Mouse (Mus musculus) midbrain, embryonic 11.5 days (tissue): ENCODE measurements around the gene Slc31a2. TPM values are rescaled to one million over a fixed set of nuclear protein-coding genes. Genes with fewer than 3 reads are reported as not detected.

Experiments used
- ATAC-seq: fragments of 200-750 bp; cut with Nextera tagmentation; 2 replicates; pipeline ENCODE4 v1.8.0; 2017; ENCODE audit warnings: moderate TSS enrichment, moderate library complexity; ENCODE audit not compliant: low FRiP score
- DNase-seq: peaks from one replicate; pipeline ENCODE4 v3.0.0; 2015; ENCODE audit warnings: low spot score; ENCODE audit errors: missing footprints
- H3K27ac ChIP-seq: fragments of 300-500 bp; sonication (generic); 2 replicates; pipeline ENCODE4 v1.5.1; 2014; ENCODE audit warnings: low read depth, low read length
- H3K27me3 ChIP-seq: fragments of 300-500 bp; sonication (generic); 2 replicates; pipeline ENCODE4 v1.6.1; 2014; ENCODE audit warnings: mild to moderate bottlenecking, low read length, moderate library complexity, mixed read lengths; ENCODE audit not compliant: control insufficient read depth, insufficient read depth
- H3K36me3 ChIP-seq: fragments of 300-500 bp; sonication (generic); 2 replicates; pipeline ENCODE4 v1.6.1; 2014; ENCODE audit warnings: mild to moderate bottlenecking, low read length, moderate library complexity, mixed read lengths; ENCODE audit not compliant: control insufficient read depth, insufficient read depth
- H3K4me1 ChIP-seq: fragments of 300-500 bp; sonication (generic); 2 replicates; pipeline ENCODE4 v1.6.1; 2014; ENCODE audit warnings: low read length; ENCODE audit not compliant: control insufficient read depth, insufficient read depth
- H3K4me2 ChIP-seq: fragments of 300-500 bp; sonication (generic); 2 replicates; pipeline ENCODE4 v1.6.1; 2014; ENCODE audit warnings: mild to moderate bottlenecking, moderate library complexity
- H3K4me3 ChIP-seq: fragments of 300-500 bp; sonication (generic); 2 replicates; pipeline ENCODE4 v1.5.1; 2014; ENCODE audit warnings: low read depth, low read length
- H3K9ac ChIP-seq: fragments of 300-500 bp; sonication (generic); 2 replicates; pipeline ENCODE4 v1.6.1; 2014; ENCODE audit warnings: low read length
- H3K9me3 ChIP-seq: fragments of 300-500 bp; sonication (generic); 2 replicates; pipeline ENCODE4 v1.6.1; 2016; ENCODE audit warnings: low read length; ENCODE audit not compliant: control insufficient read depth
- WGBS: fragments of 180-500 bp; shearing (Covaris S2); extraction: QIAGEN DNeasy Blood & Tissue Kit; methylation state at CpG from one replicate; pipeline ENCODE4 v1.1.7; 2014; 5-methylcytosine and 5-hydroxymethylcytosine counted together
- polyA plus RNA-seq: library from polyadenylated mRNA; unstranded; fragments of >200 nt; fragmentation: Nextera tagmentation; extraction: Ambion mirVana; gene quantifications from 2 replicates; pipeline ENCODE4 v1.2.1, GENCODE M21; 2014

Slc31a2 gene
- polyA plus RNA-seq, 1 experiment from 2014 or later, result 9.1 TPM

- no peak overlapping the region for H3K4me2 ChIP-seq
- no peak overlapping the region for H3K27ac ChIP-seq
- ATAC-seq (no peak), DNase-seq (no peak)
- no peak overlapping the region for H3K9ac ChIP-seq
- 91% methylated on average over 2 of the region's 2 CpGs for WGBS
- no peak overlapping the region for H3K4me3 ChIP-seq
- H3K27me3 ChIP-seq, result no peaks in the 10 kb centered on the region
- no peaks in the 10 kb centered on the region for H3K9me3 ChIP-seq
- H3K4me1 ChIP-seq, result no peaks in the 10 kb centered on the region
- H3K36me3 ChIP-seq, result no peaks in the 10 kb centered on the region; the same call in 1 of the 2 replicates
Observed at GRCm38 (mm10) chr4:62316456-62316855, 54.1 kb downstream of the Slc31a2 start.

- 84% methylated on average over 1 of the region's 1 CpGs for WGBS
- H3K9me3 ChIP-seq, result no peaks in the 10 kb centered on the region
- ATAC-seq (no peak), DNase-seq (no peak)
- no peak overlapping the region for H3K4me2 ChIP-seq
- no peaks in the 10 kb centered on the region for H3K4me1 ChIP-seq
- no peak overlapping the region for H3K4me3 ChIP-seq
- no peaks in the 10 kb centered on the region for H3K27me3 ChIP-seq
- H3K9ac ChIP-seq, result no peak overlapping the region
- no peak overlapping the region for H3K27ac ChIP-seq
- 0 out of 2 replicates have a peak, but pooled peaks cover 3% of the 10 kb centered on the region for H3K36me3 ChIP-seq
Observed at GRCm38 (mm10) chr4:62318294-62318693, 55.9 kb downstream of the Slc31a2 start.

- peaks cover 6% of the 10 kb centered on the region; the same call in 1 of the 2 replicates for H3K36me3 ChIP-seq
- H3K4me3 ChIP-seq, result no peak overlapping the region
- no peaks in the 10 kb centered on the region for H3K4me1 ChIP-seq
- no peak overlapping the region for H3K27ac ChIP-seq
- H3K9me3 ChIP-seq, result no peaks in the 10 kb centered on the region
- DNase-seq (peak; percentile 84), ATAC-seq (no peak)
- no peak overlapping the region for H3K9ac ChIP-seq
- WGBS, result 94% methylated on average over 3 of the region's 3 CpGs
- H3K27me3 ChIP-seq, result no peaks in the 10 kb centered on the region
- H3K4me2 ChIP-seq, result no peak overlapping the region
Observed at GRCm38 (mm10) chr4:62322684-62323083, 60.3 kb downstream of the Slc31a2 start.

GRCm38 (mm10) chr4:62326111-62326510, 63.7 kb downstream of the Slc31a2 start:
- H3K36me3 ChIP-seq, result peaks cover 6% of the 10 kb centered on the region; the same call in 1 of the 2 replicates
- no peaks in the 10 kb centered on the region for H3K9me3 ChIP-seq
- H3K4me1 ChIP-seq, result no peaks in the 10 kb centered on the region
- H3K9ac ChIP-seq, result no peak overlapping the region
- DNase-seq (no peak), ATAC-seq (no peak)
- H3K27me3 ChIP-seq, result no peaks in the 10 kb centered on the region
- no peak overlapping the region for H3K4me3 ChIP-seq
- no peak overlapping the region for H3K27ac ChIP-seq
- no peak overlapping the region for H3K4me2 ChIP-seq

GRCm38 (mm10) chr4:62328941-62329660, 66.7 kb downstream of the Slc31a2 start:
- no peak for ATAC-seq
- DNase-seq, result no peak
- no peaks in the 10 kb centered on the region for H3K9me3 ChIP-seq
- H3K4me1 ChIP-seq, result no peaks in the 10 kb centered on the region
- H3K4me3 ChIP-seq, result no peak overlapping the region
- WGBS, result 88% methylated on average over 6 of the region's 6 CpGs
- no peaks in the 10 kb centered on the region for H3K27me3 ChIP-seq
- no peak overlapping the region for H3K4me2 ChIP-seq
- no peak overlapping the region for H3K27ac ChIP-seq
- no peaks in the 10 kb centered on the region for H3K36me3 ChIP-seq
- H3K9ac ChIP-seq, result no peak overlapping the region

- 0 out of 2 replicates have a peak, but pooled peaks cover 3% of the 10 kb centered on the region for H3K36me3 ChIP-seq
- ATAC-seq (no peak), DNase-seq (no peak)
- H3K4me3 ChIP-seq, result no peak overlapping the region
- no peaks in the 10 kb centered on the region for H3K27me3 ChIP-seq
- H3K4me2 ChIP-seq, result no peak overlapping the region
- no peaks in the 10 kb centered on the region for H3K4me1 ChIP-seq
- H3K9ac ChIP-seq, result no peak overlapping the region
- no peak overlapping the region for H3K27ac ChIP-seq
- H3K9me3 ChIP-seq, result no peaks in the 10 kb centered on the region
- 84% methylated on average over 5 of the region's 5 CpGs for WGBS
Observed at GRCm38 (mm10) chr4:62331977-62332376, 69.6 kb downstream of the Slc31a2 start.

- no peak overlapping the region for H3K4me2 ChIP-seq
- WGBS, result 93% methylated on average over 5 of the region's 5 CpGs
- no peaks in the 10 kb centered on the region for H3K27me3 ChIP-seq
- no peaks in the 10 kb centered on the region for H3K4me1 ChIP-seq
- no peak overlapping the region for H3K4me3 ChIP-seq
- H3K9me3 ChIP-seq, result no peaks in the 10 kb centered on the region
- no peak for DNase-seq
- H3K36me3 ChIP-seq, result peaks cover 7% of the 10 kb centered on the region; the same call in 1 of the 2 replicates
- no peak overlapping the region for H3K9ac ChIP-seq
- H3K27ac ChIP-seq, result no peak overlapping the region
- ATAC-seq, result no peak
Observed at GRCm38 (mm10) chr4:62338536-62338935, 76.2 kb downstream of the Slc31a2 start.

- H3K36me3 ChIP-seq, result no peaks in the 10 kb centered on the region
- DNase-seq (no peak), ATAC-seq (no peak)
- no peaks in the 10 kb centered on the region for H3K4me1 ChIP-seq
- H3K9ac ChIP-seq, result no peak overlapping the region
- no peaks in the 10 kb centered on the region for H3K27me3 ChIP-seq
- no peak overlapping the region for H3K4me2 ChIP-seq
- 92% methylated on average over 1 of the region's 1 CpGs for WGBS
- no peak overlapping the region for H3K27ac ChIP-seq
- no peaks in the 10 kb centered on the region for H3K9me3 ChIP-seq
- H3K4me3 ChIP-seq, result no peak overlapping the region
Observed at GRCm38 (mm10) chr4:62344000-62344399, 81.6 kb downstream of the Slc31a2 start.

- Histone ChIP-seq H3K36me3 (no peaks in the 10 kb centered on the region), H3K27me3 (no peaks in the 10 kb centered on the region), H3K4me2 (no peak overlapping the region), H3K4me3 (no peak overlapping the region), H3K27ac (no peak overlapping the region), H3K9me3 (no peaks in the 10 kb centered on the region), H3K9ac (no peak overlapping the region), H3K4me1 (no peaks in the 10 kb centered on the region)
- WGBS, result 91% methylated on average over 4 of the region's 4 CpGs
- no peak for ATAC-seq
- DNase-seq, result no peak
Observed at GRCm38 (mm10) chr4:62345827-62346226, 83.5 kb downstream of the Slc31a2 start.
